In the genomic region with DNA sequence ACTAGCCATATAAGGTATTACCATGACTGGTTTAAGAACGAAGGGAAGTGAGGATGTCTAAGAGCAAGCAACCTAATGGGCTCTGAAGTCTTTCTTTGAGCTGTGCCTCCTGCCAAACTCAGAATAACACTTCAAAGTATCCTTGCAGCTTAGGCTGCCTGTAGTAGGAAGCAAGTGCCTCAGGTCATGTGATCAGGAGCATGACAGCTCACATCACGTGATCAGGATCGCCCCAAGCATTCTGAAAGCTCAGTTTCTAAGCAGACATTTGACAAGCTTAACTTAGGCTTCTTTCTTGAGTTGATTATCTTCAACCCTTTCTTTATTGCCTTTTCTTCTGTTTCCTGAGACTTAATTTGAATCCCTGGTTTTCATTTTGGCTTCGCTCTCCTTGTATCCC, we compare ENCODE assay signal across 22 mouse cellular contexts.
DNase-seq lines count a peak whose midpoint lies in the region; TF ChIP-seq lines count a peak whose summit lies in the region.
"Had no signal": no experiment of that assay in that cellular context is flagged by ENCODE, and none has a peak within 500 bp of the region (broad histone marks: within the 10 kb centered on the region; RNA-seq: fewer than 3 reads in every experiment).

No protein-coding gene starts in this region.

- H3K79me3 ChIP-seq in C2C12 (ENCODE audit: low read depth): no peaks in the 10 kb centered on the region

- H3K4me1 ChIP-seq in MEL (ENCODE audit: control insufficient read depth in 1 of 2, insufficient read depth in 2 of 2, low read length in 2 of 2): no peaks in the 10 kb centered on the region
- H3K4me1 ChIP-seq: embryonic facial prominence, embryonic 13.5 days; embryonic facial prominence, embryonic 15.5 days; forebrain, embryonic 12.5 days had no signal

- H3K27me3 ChIP-seq in C2C12 (ENCODE audit: control insufficient read depth, insufficient read depth, insufficient read length) (no peaks in the 10 kb centered on the region), MEL (ENCODE audit: control insufficient read depth in 1 of 2, insufficient read depth in 2 of 2, low read length in 2 of 2) (no peaks in the 10 kb centered on the region), myocyte (ENCODE audit: control insufficient read depth, insufficient read depth, insufficient read length) (no peaks in the 10 kb centered on the region)
- H3K27me3 ChIP-seq: embryonic facial prominence, embryonic 13.5 days; embryonic facial prominence, embryonic 15.5 days; forebrain, embryonic 12.5 days; Patski had no signal

- H3K4me3 ChIP-seq in C2C12 (ENCODE audit: insufficient read depth, poor library complexity, severe bottlenecking) (no peak overlapping the region), MEL (ENCODE audit: control insufficient read depth in 1 of 2, insufficient read depth in 1 of 2, low read depth in 2 of 2, low read length in 2 of 2) (no peak overlapping the region), myocyte (no peak overlapping the region)
- H3K4me3 ChIP-seq: embryonic facial prominence, embryonic 13.5 days; embryonic facial prominence, embryonic 15.5 days; erythroblast, embryonic 14.5 days; forebrain, embryonic 10.5 days; forebrain, embryonic 12.5 days had no signal

- H3K9me3 ChIP-seq in MEL (replicated peaks; ENCODE audit: insufficient read depth, low read length): no peaks in the 10 kb centered on the region
- H3K9me3 ChIP-seq: embryonic facial prominence, embryonic 13.5 days; embryonic facial prominence, embryonic 15.5 days; forebrain, embryonic 10.5 days; forebrain, embryonic 12.5 days had no signal

- no peak for DNase-seq in MEL (ENCODE audit: low read depth, low spot score)
- DNase-seq in thymus, postnatal 4 days: no peak
- DNase-seq in embryo, embryonic 9.5 days (ENCODE audit: extremely low spot score): no peak
- DNase-seq: adrenal gland, adult 8-10 months; adrenal gland, postnatal 14 days; adrenal gland, postnatal 36 days; B cell, adult 2 months; cerebellum, adult 11-12 months; cerebellum, adult 2 months; cerebellum, adult 9-10 months; cerebellum, postnatal 10 days; cerebellum, postnatal 25 days; forebrain, postnatal 0 days had no signal

- TF ChIP-seq CTCF in C2C12 (IDR thresholded peaks at IDR 0.05; ENCODE audit: control insufficient read depth, insufficient read depth, insufficient read length) (no peak), MEL (IDR thresholded peaks at IDR 0.05 in 2 of 3, conservative IDR thresholded peaks at IDR 0.05 in 1 of 3; ENCODE audit: control insufficient read depth in 1 of 3, insufficient read depth in 1 of 3, low read depth in 2 of 3, low read length in 3 of 3, poor library complexity in 1 of 3, severe bottlenecking in 1 of 3) (no peak)

- TF ChIP-seq POLR2A in MEL (IDR thresholded peaks at IDR 0.05; ENCODE audit: control insufficient read depth in 1 of 2, insufficient read depth in 1 of 2, low read depth in 1 of 2, low read length in 2 of 2, poor library complexity in 1 of 2) (no peak), myocyte (IDR thresholded peaks at IDR 0.05; ENCODE audit: insufficient read length, low read depth) (no peak)

- H3K36me3 ChIP-seq in C2C12 (ENCODE audit: control insufficient read depth, insufficient read depth) (no peaks in the 10 kb centered on the region), MEL (ENCODE audit: control insufficient read depth in 1 of 2, insufficient read depth in 2 of 2, low read length in 2 of 2) (no peaks in the 10 kb centered on the region), myocyte (ENCODE audit: control insufficient read depth, insufficient read depth) (no peaks in the 10 kb centered on the region)
- H3K36me3 ChIP-seq: embryonic facial prominence, embryonic 13.5 days; embryonic facial prominence, embryonic 15.5 days; forebrain, embryonic 10.5 days; forebrain, embryonic 12.5 days; G1E had no signal

- H3ac ChIP-seq in C2C12 (ENCODE audit: control insufficient read depth, insufficient read length, low read depth) (no peak overlapping the region), myocyte (ENCODE audit: control insufficient read depth, insufficient read length) (no peak overlapping the region)

- H3K27ac ChIP-seq in MEL (ENCODE audit: control insufficient read depth, low read depth, low read length): no peak overlapping the region
- H3K27ac ChIP-seq: embryonic facial prominence, embryonic 13.5 days; embryonic facial prominence, embryonic 15.5 days; forebrain, embryonic 10.5 days; forebrain, embryonic 12.5 days had no signal

- H3K79me2 ChIP-seq in C2C12 (ENCODE audit: control insufficient read depth, insufficient read depth) (no peaks in the 10 kb centered on the region), MEL (ENCODE audit: control insufficient read depth, insufficient read depth, low read length, poor library complexity) (no peaks in the 10 kb centered on the region), myocyte (ENCODE audit: control insufficient read depth, insufficient read depth) (no peaks in the 10 kb centered on the region)

- H3K9ac ChIP-seq in MEL (ENCODE audit: control insufficient read depth, low read depth, low read length, poor library complexity, severe bottlenecking): no peak overlapping the region
- H3K9ac ChIP-seq: embryonic facial prominence, embryonic 13.5 days; embryonic facial prominence, embryonic 15.5 days; forebrain, embryonic 12.5 days; forebrain, postnatal 0 days had no signal

- TF ChIP-seq RAD21 in MEL (IDR thresholded peaks at IDR 0.05; ENCODE audit: low read depth, low read length): no peak

- no peak for TF ChIP-seq EP300 in MEL (IDR thresholded peaks at IDR 0.05; ENCODE audit: low read depth in 1 of 2, low read length in 2 of 2)

- no peak overlapping the region for H3K4me2 ChIP-seq in myocyte (ENCODE audit: low read depth)
- H3K4me2 ChIP-seq: embryonic facial prominence, embryonic 13.5 days; embryonic facial prominence, embryonic 15.5 days; forebrain, embryonic 12.5 days had no signal

TF ChIP-seq in C2C12, 6 proteins besides CTCF, POLR2A, EP300 and RAD21:
- TF ChIP-seq MYOG (IDR thresholded peaks at IDR 0.05; ENCODE audit: control insufficient read depth, extremely low read depth, insufficient read length) (no peak), USF1 (IDR thresholded peaks at IDR 0.05; ENCODE audit: low read depth) (peak; percentile 56), FOSL1 (IDR thresholded peaks at IDR 0.05; ENCODE audit: insufficient read depth, low read length, poor library complexity, severe bottlenecking) (no peak)

TF ChIP-seq in MEL, 35 proteins besides CTCF, POLR2A, EP300 and RAD21:
- no peak for TF ChIP-seq UBTF (IDR thresholded peaks at IDR 0.05; ENCODE audit: borderline replicate concordance, insufficient read depth, low read depth, low read length)
- TF ChIP-seq USF1 (IDR thresholded peaks at IDR 0.05; ENCODE audit: low read depth, low read length): peak; percentile 26; the same call in 1 of the 2 replicates

TF ChIP-seq in myocyte, 11 proteins besides CTCF, POLR2A, EP300 and RAD21:
- TF ChIP-seq POLR2AphosphoS2 (IDR thresholded peaks at IDR 0.05; ENCODE audit: insufficient read length, low read depth) (no peak), USF1 (IDR thresholded peaks at IDR 0.05; ENCODE audit: low read depth) (peak; percentile 42)
